Comparison of ENCODE assay signal across 24 mouse cellular contexts in genomic region chr10:93907376-93907775, GRCm38 (mm10). TPM values are rescaled to one million over a fixed set of nuclear protein-coding genes. Genes with fewer than 3 reads are reported as not detected.
DNase-seq lines count a peak whose midpoint lies in the region; ATAC-seq and TF ChIP-seq lines count a peak whose summit lies in the region.
"Had no signal": no experiment of that assay in that cellular context is flagged by ENCODE, and none has a peak within 500 bp of the region (broad histone marks: within the 10 kb centered on the region; RNA-seq: fewer than 3 reads in every experiment).

No protein-coding gene starts in this region.

- TF ChIP-seq CTCF in kidney, adult 2 months (conservative IDR thresholded peaks at IDR 0.05; ENCODE audit: insufficient read depth, insufficient read length, low read depth, low read length): no peak
- TF ChIP-seq CTCF in midbrain, postnatal 0 days (IDR thresholded peaks at IDR 0.05): no peak

- no peak overlapping the region for H3K9ac ChIP-seq in kidney, embryonic 16.5 days (replicated peaks; ENCODE audit: low read length)
- no peak overlapping the region for H3K9ac ChIP-seq in embryonic facial prominence, embryonic 13.5 days
- no peak overlapping the region for H3K9ac ChIP-seq in limb, embryonic 11.5 days (ENCODE audit: low read length)
- no peak overlapping the region for H3K9ac ChIP-seq in midbrain, postnatal 0 days (replicated peaks; ENCODE audit: low read length, poor library complexity, severe bottlenecking)
- H3K9ac ChIP-seq: embryonic facial prominence, embryonic 15.5 days; heart, embryonic 15.5 days; hindbrain, embryonic 15.5 days; neural tube, embryonic 12.5 days had no signal

- WGBS in kidney, adult 2 months: 48% methylated on average over 10 of the region's 10 CpGs
- WGBS in kidney, embryonic 16.5 days: 43% methylated on average over 10 of the region's 10 CpGs
- 15% methylated on average over 10 of the region's 10 CpGs for WGBS in embryonic facial prominence, embryonic 13.5 days
- WGBS in limb, embryonic 11.5 days: 34% methylated on average over 10 of the region's 10 CpGs
- 73% methylated on average over 10 of the region's 10 CpGs for WGBS in midbrain, postnatal 0 days

- no peak for TF ChIP-seq POLR2A in kidney, adult 2 months (IDR thresholded peaks at IDR 0.05; ENCODE audit: low read depth, low read length)

- no peak overlapping the region for H3K4me2 ChIP-seq in kidney, embryonic 16.5 days (replicated peaks; ENCODE audit: low read depth, low read length)
- H3K4me2 ChIP-seq in embryonic facial prominence, embryonic 13.5 days: peak overlapping the region; percentile 11; the same call in 1 of the 2 replicates
- H3K4me2 ChIP-seq in limb, embryonic 11.5 days (ENCODE audit: low read depth, severe bottlenecking): no peak overlapping the region
- H3K4me2 ChIP-seq in midbrain, postnatal 0 days (ENCODE audit: low read depth, low read length, poor library complexity, severe bottlenecking): no peak overlapping the region
- H3K4me2 ChIP-seq: embryonic facial prominence, embryonic 15.5 days; heart, embryonic 15.5 days; hindbrain, embryonic 15.5 days; neural tube, embryonic 12.5 days had no signal

- no peak overlapping the region for H3K4me3 ChIP-seq in kidney, adult 2 months (ENCODE audit: insufficient read depth, low read depth, low read length)
- H3K4me3 ChIP-seq in kidney, embryonic 16.5 days (ENCODE audit: low read length): no peak overlapping the region
- H3K4me3 ChIP-seq in embryonic facial prominence, embryonic 13.5 days: no peak overlapping the region
- H3K4me3 ChIP-seq in limb, embryonic 11.5 days (ENCODE audit: low read depth, low read length): no peak overlapping the region
- H3K4me3 ChIP-seq in midbrain, postnatal 0 days (ENCODE audit: low read depth, low read length): no peak overlapping the region
- H3K4me3 ChIP-seq: embryonic facial prominence, embryonic 15.5 days; heart, embryonic 15.5 days; hindbrain, embryonic 15.5 days; left cerebral cortex, adult 2 months; neural tube, embryonic 12.5 days had no signal

- no peaks in the 10 kb centered on the region for H3K9me3 ChIP-seq in kidney, embryonic 16.5 days (ENCODE audit: low read length)
- no peaks in the 10 kb centered on the region for H3K9me3 ChIP-seq in embryonic facial prominence, embryonic 13.5 days
- H3K9me3 ChIP-seq in limb, embryonic 11.5 days (ENCODE audit: control insufficient read depth, low read length): no peaks in the 10 kb centered on the region
- H3K9me3 ChIP-seq in midbrain, postnatal 0 days (ENCODE audit: low read length): no peaks in the 10 kb centered on the region
- H3K9me3 ChIP-seq: embryonic facial prominence, embryonic 15.5 days; heart, embryonic 15.5 days; hindbrain, embryonic 15.5 days; neural tube, embryonic 12.5 days had no signal

- no peaks in the 10 kb centered on the region for H3K27me3 ChIP-seq in kidney, adult 2 months (replicated peaks; ENCODE audit: control insufficient read depth, insufficient read depth, low read length)
- H3K27me3 ChIP-seq in kidney, embryonic 16.5 days (ENCODE audit: insufficient read depth, low read length): no peaks in the 10 kb centered on the region
- H3K27me3 ChIP-seq in embryonic facial prominence, embryonic 13.5 days: no peaks in the 10 kb centered on the region
- H3K27me3 ChIP-seq in limb, embryonic 11.5 days (ENCODE audit: control insufficient read depth, insufficient read depth, low read length): no peaks in the 10 kb centered on the region
- no peaks in the 10 kb centered on the region; the same call in 1 of the 2 replicates for H3K27me3 ChIP-seq in midbrain, postnatal 0 days (ENCODE audit: insufficient read depth, low read length)
- H3K27me3 ChIP-seq: embryonic facial prominence, embryonic 15.5 days; heart, embryonic 15.5 days; hindbrain, embryonic 15.5 days; neural tube, embryonic 12.5 days had no signal

- no peaks in the 10 kb centered on the region for H3K36me3 ChIP-seq in kidney, adult 2 months (ENCODE audit: control insufficient read depth, insufficient read depth, low read length)
- H3K36me3 ChIP-seq in kidney, embryonic 16.5 days (ENCODE audit: insufficient read depth, low read length): no peaks in the 10 kb centered on the region
- no peaks in the 10 kb centered on the region for H3K36me3 ChIP-seq in embryonic facial prominence, embryonic 13.5 days
- no peaks in the 10 kb centered on the region for H3K36me3 ChIP-seq in limb, embryonic 11.5 days (ENCODE audit: control insufficient read depth, insufficient read depth, low read length)
- H3K36me3 ChIP-seq in midbrain, postnatal 0 days (ENCODE audit: insufficient read depth, low read length): no peaks in the 10 kb centered on the region
- H3K36me3 ChIP-seq: embryonic facial prominence, embryonic 15.5 days; heart, embryonic 15.5 days; hindbrain, embryonic 15.5 days; neural tube, embryonic 12.5 days had no signal

- no peaks in the 10 kb centered on the region for H3K4me1 ChIP-seq in kidney, adult 2 months (ENCODE audit: control insufficient read depth, insufficient read depth, low read length)
- H3K4me1 ChIP-seq in kidney, embryonic 16.5 days (ENCODE audit: insufficient read depth, low read length): no peaks in the 10 kb centered on the region
- H3K4me1 ChIP-seq in embryonic facial prominence, embryonic 13.5 days: peaks cover 9% of the 10 kb centered on the region
- H3K4me1 ChIP-seq in limb, embryonic 11.5 days (ENCODE audit: control insufficient read depth, insufficient read depth, low read length): peaks cover 6% of the 10 kb centered on the region; the same call in 1 of the 2 replicates
- no peaks in the 10 kb centered on the region for H3K4me1 ChIP-seq in midbrain, postnatal 0 days (ENCODE audit: insufficient read depth, low read length)
- H3K4me1 ChIP-seq: embryonic facial prominence, embryonic 15.5 days; heart, embryonic 15.5 days; hindbrain, embryonic 15.5 days; neural tube, embryonic 12.5 days had no signal

- ATAC-seq in kidney, embryonic 16.5 days (ENCODE audit: low FRiP score, low TSS enrichment): no peak
- ATAC-seq in embryonic facial prominence, embryonic 13.5 days (ENCODE audit: insufficient number of reproducible peaks, insufficient read depth, low FRiP score, low TSS enrichment, low read depth): no peak
- no peak for ATAC-seq in limb, embryonic 11.5 days (ENCODE audit: insufficient number of reproducible peaks, low FRiP score, low TSS enrichment, low read depth)
- ATAC-seq in midbrain, postnatal 0 days (ENCODE audit: low FRiP score): no peak
- ATAC-seq: activated CD4-positive, CD25-positive, alpha-beta regulatory T cell, adult 4 months; forebrain, embryonic 16.5 days had no signal

- DNase-seq in embryo, embryonic 10 days (ENCODE audit: low spot score): peak; percentile 24
- DNase-seq in embryo, embryonic 9.5 days (ENCODE audit: extremely low spot score): no peak
- peak; percentile 20 for DNase-seq in kidney, adult 2 months
- DNase-seq in limb, embryonic 11.5 days (ENCODE audit: low spot score): peak; percentile 49
- DNase-seq in midbrain, postnatal 0 days (ENCODE audit: low spot score): no peak
- DNase-seq: adrenal gland, postnatal 14 days; cerebellum, adult 2 months; gastrocnemius, postnatal 36 days; heart, postnatal 36 days; left cerebral cortex, postnatal 4 days; lung, postnatal 4 days; midbrain, embryonic 14.5 days; right cerebral cortex, postnatal 25 days; spleen, adult 18-20 months; thymus, postnatal 14 days had no signal

- H3K27ac ChIP-seq in kidney, adult 2 months (ENCODE audit: insufficient read depth, low read depth, low read length): no peak overlapping the region
- no peak overlapping the region for H3K27ac ChIP-seq in kidney, embryonic 16.5 days (ENCODE audit: low read length)
- H3K27ac ChIP-seq in embryonic facial prominence, embryonic 13.5 days: no peak overlapping the region
- no peak overlapping the region for H3K27ac ChIP-seq in limb, embryonic 11.5 days (replicated peaks; ENCODE audit: low read depth, low read length)
- H3K27ac ChIP-seq in midbrain, postnatal 0 days (ENCODE audit: low read depth, low read length): no peak overlapping the region
- H3K27ac ChIP-seq: embryonic facial prominence, embryonic 15.5 days; heart, embryonic 15.5 days; hindbrain, embryonic 15.5 days; left cerebral cortex, adult 2 months; neural tube, embryonic 12.5 days had no signal

RNA-seq across cellular contexts. Expression of gene Metap2, which starts 10.5 kb away (rescaled TPM):
- polyA plus RNA-seq in kidney, adult 2 months (2012; rRNA removed): 35.9 and 47.3 TPM in 2 replicates
- polyA plus RNA-seq in kidney, embryonic 16.5 days (2015; fragmentation: Nextera tagmentation; extraction: Ambion mirVana): 171 and 189 TPM in 2 replicates
- 197 and 212 TPM in 2 replicates for polyA plus RNA-seq in embryonic facial prominence, embryonic 13.5 days (2015; fragmentation: Nextera tagmentation; extraction: Ambion mirVana)
- 263 and 275 TPM in 2 replicates for polyA plus RNA-seq in limb, embryonic 11.5 days (2014; fragmentation: Nextera tagmentation; extraction: Ambion mirVana)
- 50.6 and 76.6 TPM in 2 replicates for total RNA-seq in midbrain, postnatal 0 days (2014; rRNA removed)
- 149 and 168 TPM in 2 replicates for polyA plus RNA-seq in midbrain, postnatal 0 days (2015; fragmentation: Nextera tagmentation; extraction: Ambion mirVana)

Comparison
In these comparisons a context has a peak if more than half of its experiments do, and no peak if none do; other contexts are left out.
1. DNase-seq: peak in embryo, embryonic 10 days (single experiment), kidney, adult 2 months (single experiment) and limb, embryonic 11.5 days (single experiment); none in embryo, embryonic 9.5 days (single experiment) and midbrain, postnatal 0 days (single experiment).